Mouse (Mus musculus): ENCODE results near the gene Shank2.

Gene Shank2

GRCm38 (mm10) chr7:144325603-144326002, 323.9 kb downstream of the Shank2 start:
- in situ Hi-C loops (cut with MboI, MseI): no loop called here

DNA sequence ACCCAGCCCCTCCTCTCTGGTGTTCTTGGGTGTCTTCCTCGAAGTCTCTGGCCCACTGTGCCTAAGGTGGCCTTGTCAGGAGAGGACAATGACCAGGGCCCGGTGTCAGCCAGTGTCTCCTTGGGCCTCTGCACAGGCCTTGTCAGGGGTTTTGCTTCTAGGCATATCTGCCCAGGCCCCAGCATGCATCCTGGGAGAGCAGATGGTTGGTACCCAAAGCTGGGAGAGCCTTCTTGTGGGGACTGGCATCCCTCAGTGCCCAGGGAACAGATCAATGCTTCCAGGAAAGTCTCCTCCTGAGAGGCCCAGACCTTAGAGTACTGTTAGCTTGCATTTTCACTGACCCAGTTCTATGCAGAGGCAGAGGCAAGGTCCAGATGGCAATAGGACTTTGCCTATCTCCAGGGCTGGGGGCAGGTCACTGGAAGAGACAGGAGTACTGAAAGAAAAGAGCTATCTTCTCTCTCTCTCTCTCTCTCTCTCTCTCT, 327.7 kb downstream of the Shank2 start:
- in situ Hi-C loops (cut with MboI, MseI): no loop called here

DNA sequence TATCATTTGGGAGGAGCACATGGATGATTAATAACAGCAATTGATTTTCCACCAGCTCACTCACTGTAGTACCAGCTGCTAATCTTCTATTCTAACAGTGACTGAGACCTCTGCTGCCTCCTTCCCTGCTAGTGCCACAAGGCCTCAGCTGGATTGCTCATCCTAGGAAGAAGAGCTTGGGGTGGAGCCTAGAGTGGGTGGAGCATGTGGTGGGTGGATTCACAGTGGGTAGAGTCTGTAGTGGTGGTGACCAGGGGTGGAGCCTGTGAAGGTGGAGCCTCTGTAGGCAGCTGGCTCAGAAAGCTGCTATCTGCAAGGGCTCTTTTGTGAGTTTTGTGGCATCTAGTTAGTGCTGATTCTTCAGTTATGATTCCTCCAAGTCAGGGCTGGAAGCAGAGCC, 334.9 kb downstream of the Shank2 start:
- in situ Hi-C loops (cut with MboI, MseI): no loop called here

DNA sequence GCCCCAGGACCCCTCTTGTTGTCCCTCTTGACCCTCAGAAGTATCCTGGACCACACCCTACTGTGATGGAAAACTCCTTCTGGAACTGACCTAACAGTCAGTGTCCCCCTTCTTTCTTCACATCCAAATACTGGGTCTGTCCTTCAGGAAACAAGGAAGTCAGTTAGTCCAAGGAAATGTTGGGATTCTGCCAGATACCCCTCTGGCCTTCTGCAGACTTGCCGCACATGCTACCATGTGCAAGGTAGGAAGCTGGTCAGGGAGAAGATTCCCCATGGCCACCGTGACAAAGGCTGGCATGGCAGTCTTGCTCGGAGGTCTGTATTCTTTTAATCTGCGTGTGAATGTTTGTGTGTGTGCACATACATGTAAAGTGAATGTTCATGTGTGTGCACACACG, 337.0 kb downstream of the Shank2 start:
- in situ Hi-C loops (cut with MboI, MseI): no loop called here

DNA sequence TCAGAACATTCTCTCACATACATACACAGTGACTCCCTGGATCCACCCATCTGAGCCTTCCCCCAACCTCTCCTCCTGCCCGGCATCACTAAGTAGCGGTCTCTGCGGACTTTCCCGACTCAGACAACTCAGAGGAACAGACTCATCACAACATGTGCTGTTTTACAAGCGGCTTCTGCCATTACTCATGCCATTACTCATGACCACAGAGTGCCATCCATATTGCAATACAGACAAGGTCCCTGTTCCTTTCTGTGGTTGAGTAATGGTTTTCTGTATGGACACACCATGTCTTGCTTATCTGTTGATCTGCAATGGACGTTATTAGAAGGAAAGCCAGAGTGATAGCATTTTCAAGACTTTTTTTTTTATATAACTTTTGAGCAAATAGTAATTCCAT, 338.6 kb downstream of the Shank2 start:
- in situ Hi-C loops (cut with MboI, MseI): no loop called here

DNA sequence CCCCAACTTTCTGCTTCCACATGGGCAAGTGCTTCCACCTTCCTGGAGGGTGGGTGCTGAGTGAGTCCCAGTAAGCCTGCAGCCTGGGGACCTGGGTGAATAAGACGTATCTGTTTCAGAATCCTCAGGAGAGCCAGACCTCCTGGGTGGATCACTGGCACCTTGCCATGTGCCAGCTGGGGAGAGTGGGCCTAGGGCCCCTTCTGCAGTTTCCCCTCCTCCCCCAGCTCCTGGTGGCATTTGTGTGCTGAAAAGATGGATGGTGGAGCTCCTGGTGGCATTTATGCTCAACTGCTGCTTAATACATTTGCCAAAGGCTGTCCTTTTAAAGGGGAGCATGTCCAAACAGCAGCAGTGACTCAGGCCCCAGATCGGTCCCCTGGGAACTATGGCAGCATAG, 364.4 kb downstream of the Shank2 start:
- in situ Hi-C loops (cut with MboI, MseI): no loop called here

- in situ Hi-C loops (cut with MboI, MseI): loop anchor here (10.0 kb wide), 1 partner anchor 948 kb away; no protein-coding TSS in a partner anchor
Measured at GRCm38 (mm10) chr7:144373059-144373458, 371.3 kb downstream of the Shank2 start.

GRCm38 (mm10) chr7:144375483-144375882, 373.8 kb downstream of the Shank2 start:
- in situ Hi-C loops (cut with MboI, MseI): loop anchor here (10.0 kb wide), 1 partner anchor 951 kb away; no protein-coding TSS in a partner anchor

- in situ Hi-C loops (cut with MboI, MseI): loop anchor here (10.0 kb wide), 1 partner anchor 953 kb away; no protein-coding TSS in a partner anchor
Measured at GRCm38 (mm10) chr7:144378254-144378653, 376.5 kb downstream of the Shank2 start.

DNA sequence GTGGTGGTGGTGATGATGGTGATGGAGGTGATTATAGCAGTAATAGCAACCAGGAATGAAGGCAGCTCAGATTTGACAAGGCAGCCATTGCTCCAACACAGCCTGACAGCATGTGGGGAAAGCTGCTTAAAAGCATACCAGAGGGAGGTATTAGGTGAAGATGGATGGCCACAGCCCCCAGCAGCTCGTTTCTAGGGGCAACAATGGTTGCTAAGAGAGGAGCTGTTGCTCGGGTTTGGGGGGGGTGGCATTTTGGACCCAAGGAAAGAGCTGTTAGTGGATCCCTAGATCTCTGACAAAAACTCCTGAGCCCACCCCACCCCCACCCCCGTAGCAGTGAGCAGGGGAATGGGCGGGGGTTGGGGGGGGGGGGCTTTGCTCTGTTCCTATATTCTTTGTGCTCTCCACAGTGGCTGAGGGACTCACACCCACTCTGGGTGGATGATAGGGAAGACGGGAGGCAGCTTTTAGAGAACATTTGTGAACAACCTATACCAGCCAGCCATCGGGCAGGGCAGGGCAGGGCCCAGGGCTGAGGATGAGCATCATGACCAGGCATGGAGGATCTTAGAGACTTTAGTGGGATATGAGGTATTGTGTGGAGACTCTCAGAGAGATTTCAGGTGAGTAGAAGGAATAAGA, 377.6 kb downstream of the Shank2 start:
- in situ Hi-C loops (cut with MboI, MseI): loop anchor here (10.0 kb wide), 1 partner anchor 955 kb away; no protein-coding TSS in a partner anchor

- in situ Hi-C loops (cut with MboI, MseI): no loop called here
Measured at GRCm38 (mm10) chr7:144381588-144381987, 379.9 kb downstream of the Shank2 start.

DNA sequence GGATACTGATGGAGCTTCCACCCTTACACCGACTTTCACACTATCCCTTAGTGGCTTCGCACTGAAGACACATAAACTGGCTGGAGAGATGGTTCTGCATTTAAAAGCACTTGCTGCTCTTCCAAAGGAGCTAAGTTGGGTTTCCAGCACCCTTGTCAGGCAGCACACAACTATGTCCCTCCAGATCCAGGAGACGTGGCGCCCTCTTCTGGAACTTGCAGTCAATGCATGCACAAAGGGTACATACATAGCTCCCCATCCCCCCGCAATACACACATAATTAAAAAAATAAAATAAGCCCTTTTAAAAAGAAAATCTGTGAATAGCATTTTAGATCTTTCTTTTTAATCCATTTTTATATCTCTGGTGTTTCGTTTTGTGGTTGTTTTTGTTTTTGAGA, 385.8 kb downstream of the Shank2 start:
- in situ Hi-C loops (cut with MboI, MseI): no loop called here

- in situ Hi-C loops (cut with MboI, MseI): no loop called here
Measured at GRCm38 (mm10) chr7:144389704-144390103, 388.0 kb downstream of the Shank2 start.

GRCm38 (mm10) chr7:144390676-144391075, 388.9 kb downstream of the Shank2 start:
- in situ Hi-C loops (cut with MboI, MseI): no loop called here

DNA sequence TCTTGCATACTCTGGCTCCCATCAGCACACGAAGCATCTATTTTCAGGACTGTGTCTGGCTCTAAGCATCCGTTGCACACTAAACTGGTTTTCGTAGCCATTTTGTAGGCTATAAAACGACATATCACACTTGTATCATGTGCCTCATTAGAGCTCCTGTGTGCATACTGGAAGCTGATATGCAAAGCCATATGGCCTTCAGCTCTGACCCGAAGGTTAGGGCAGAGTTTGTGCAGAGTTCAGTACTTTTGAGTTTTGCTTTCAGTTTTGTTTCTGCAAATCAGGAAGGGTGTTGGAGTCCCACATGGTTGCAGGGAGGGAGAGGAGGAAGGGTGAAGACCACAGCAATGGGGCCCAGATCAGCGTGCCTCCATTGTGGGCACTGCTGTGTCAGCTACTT, 390.0 kb downstream of the Shank2 start:
- in situ Hi-C loops (cut with MboI, MseI): no loop called here

DNA sequence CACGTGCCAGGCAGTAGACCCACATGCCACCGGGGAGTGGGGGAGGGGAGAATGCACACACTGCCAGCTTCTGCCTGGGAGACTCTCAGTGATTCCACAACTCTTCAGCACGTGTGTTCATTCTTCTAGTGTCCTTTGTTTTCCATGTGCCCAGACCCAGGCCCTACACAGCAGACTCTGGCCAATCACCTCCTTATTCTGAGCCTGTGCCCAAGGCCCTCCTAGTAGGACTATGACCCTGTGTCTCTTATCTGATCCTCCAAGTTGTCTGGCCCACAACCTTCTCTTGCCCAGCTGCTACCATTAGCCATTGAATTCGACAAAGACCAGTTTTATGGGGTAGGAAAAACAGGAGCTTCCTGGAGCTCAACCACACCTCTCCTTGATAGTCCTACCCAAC, 400.8 kb downstream of the Shank2 start:
- in situ Hi-C loops (cut with MboI, MseI): no loop called here

- in situ Hi-C loops (cut with MboI, MseI): no loop called here
Measured at GRCm38 (mm10) chr7:144407675-144408074, 405.9 kb downstream of the Shank2 start.

- in situ Hi-C loops (cut with MboI, MseI): no loop called here
Measured at GRCm38 (mm10) chr7:144408464-144409000, 406.8 kb downstream of the Shank2 start.

- in situ Hi-C loops (cut with MboI, MseI): no loop called here
Measured at GRCm38 (mm10) chr7:144409682-144410081, 408.0 kb downstream of the Shank2 start.

GRCm38 (mm10) chr7:144411967-144412906, 410.5 kb downstream of the Shank2 start:
- in situ Hi-C loops (cut with MboI, MseI): no loop called here

DNA sequence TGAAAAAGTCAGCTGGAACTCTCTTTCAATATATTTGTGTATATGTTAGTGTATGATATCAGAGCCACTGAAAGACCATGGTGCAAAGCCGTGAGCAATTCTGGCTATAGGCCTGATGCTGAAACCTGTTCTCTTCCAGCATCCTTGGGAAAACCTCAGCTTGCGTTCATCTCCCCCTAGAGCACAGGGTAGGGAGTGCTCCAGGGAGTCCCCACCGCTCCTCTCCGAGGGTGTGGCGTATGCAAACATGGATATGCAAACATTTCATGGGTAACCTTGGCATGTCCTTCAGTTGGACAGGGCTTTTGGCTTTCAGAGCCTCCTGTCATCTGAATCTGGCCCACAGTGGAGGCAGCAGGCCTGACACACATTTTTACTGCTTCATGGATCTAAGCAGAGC, 412.9 kb downstream of the Shank2 start:
- in situ Hi-C loops (cut with MboI, MseI): no loop called here

DNA sequence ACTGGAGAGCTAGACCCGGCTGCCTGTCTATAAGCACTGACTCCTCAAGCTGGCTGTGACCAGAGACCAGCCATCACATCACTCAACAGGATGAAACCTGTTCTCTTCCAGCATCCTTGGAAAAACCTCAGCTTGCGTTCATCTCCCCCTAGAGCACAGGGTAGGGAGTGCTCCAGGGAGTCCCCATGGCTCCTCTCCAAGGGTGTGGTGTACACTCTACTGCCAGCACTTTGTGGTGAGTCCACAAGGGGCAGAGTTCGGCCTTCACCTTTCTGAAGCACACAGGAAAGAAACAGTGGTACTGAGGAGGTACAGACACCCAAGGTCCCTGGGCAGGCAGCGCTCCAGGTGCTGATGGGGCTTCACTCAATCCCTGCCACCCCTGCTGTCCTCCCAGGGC, 414.1 kb downstream of the Shank2 start:
- in situ Hi-C loops (cut with MboI, MseI): no loop called here
